Mouse (Mus musculus) right cerebral cortex, adult 18-20 months (tissue): ENCODE measurements at regions not wholly inside any gene's neighbourhood (a gene's known extent, or its start where the extent isn't known, plus 50 kb on each side); places are given as distances from the start of the nearest gene placed in this dataset.
"Not testable (repeated sequence)": the region's sequence is repeated elsewhere in the genome, so short reads cannot be mapped to it uniquely, and the experiment has no call there.

Source experiments
- DNase-seq: peaks from one replicate; pipeline ENCODE4 v3.0.0; 2022; ENCODE audit warnings: mixed read lengths

DNA sequence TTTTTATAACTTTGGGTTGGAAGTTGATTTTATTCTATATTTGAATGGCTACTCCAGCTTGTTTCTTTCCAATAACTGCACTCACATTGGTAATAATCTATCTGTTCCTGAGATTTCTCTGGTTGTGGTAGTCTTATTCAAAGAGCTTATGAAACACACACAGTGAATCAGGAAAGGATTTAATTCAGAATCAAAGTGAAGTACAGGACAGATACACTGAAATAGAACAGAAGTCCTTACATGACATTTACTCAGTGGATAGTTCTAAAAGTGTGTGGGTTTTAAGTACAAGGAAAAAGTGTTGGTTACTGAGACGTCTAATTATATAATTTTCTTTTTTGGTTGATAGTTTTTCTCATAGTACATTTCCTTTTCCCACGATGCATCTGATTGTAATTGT, 859.7 kb downstream of the Rpia start:
- DNase-seq = no peak

GRCm38 (mm10) chr6:69914781-69915180, 877.3 kb downstream of the Rpia start:
- no peak for DNase-seq

DNA sequence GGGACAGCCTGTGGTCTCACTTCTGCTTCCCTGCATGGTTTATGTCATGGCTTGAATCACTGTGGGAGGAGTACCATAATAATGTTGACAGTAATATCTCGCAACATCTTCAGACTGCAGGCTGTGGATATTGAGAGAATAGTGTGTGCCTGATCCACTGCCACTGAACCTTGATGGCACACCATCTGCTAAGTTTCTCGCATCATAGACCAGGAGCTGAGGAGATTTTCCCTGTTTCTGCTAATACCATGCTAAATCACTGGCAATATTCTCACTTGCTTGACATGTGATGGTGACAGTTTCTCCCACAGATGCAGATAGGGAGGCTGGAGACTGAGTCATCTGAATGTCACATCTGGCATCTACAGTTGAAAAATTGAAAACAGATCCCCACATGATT, 912.7 kb downstream of the Rpia start:
- peak; percentile 5 for DNase-seq

DNA sequence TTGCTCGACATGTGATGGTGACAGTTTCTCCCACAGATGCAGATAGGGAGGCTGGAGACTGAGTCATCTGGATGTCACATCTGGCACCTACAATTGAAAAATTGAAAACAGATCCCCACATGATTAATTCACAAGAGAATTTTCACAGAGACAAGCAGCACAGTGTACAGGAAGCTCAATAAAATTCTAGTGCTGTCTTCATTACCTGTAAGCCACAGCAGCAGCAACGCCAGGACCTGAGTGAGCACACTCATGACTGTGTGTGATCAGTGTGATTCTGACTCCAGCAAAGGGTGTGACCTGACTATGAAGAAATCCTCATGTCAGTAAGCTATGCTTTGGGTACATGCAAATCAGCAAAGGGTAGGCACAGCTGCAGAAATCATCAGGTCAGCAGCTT, 933.4 kb downstream of the Rpia start:
- not testable (repeated sequence) for DNase-seq

GRCm38 (mm10) chr6:69828640-69829039, 963.4 kb downstream of the Rpia start:
- peak; percentile 6 for DNase-seq

DNA sequence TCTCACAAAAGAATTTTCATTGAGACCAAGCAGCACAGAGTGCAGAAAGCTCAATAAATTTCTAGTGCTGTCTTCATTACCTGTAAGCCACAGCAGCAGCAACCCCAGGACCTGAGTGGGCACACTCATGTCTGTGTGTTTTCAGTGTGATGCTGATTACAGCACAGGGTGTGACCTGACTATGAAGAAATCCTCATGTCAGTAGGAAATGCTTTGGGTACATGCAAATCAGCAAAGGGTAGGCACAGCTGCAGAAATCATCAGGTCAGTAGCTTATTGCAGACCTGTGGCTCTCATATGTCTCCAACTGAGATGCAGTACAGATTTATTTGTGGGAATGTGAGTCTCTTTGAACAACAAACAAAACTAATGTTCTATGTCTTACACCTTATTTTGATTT, 977.1 kb downstream of the Rpia start:
- not testable (repeated sequence) for DNase-seq

DNA sequence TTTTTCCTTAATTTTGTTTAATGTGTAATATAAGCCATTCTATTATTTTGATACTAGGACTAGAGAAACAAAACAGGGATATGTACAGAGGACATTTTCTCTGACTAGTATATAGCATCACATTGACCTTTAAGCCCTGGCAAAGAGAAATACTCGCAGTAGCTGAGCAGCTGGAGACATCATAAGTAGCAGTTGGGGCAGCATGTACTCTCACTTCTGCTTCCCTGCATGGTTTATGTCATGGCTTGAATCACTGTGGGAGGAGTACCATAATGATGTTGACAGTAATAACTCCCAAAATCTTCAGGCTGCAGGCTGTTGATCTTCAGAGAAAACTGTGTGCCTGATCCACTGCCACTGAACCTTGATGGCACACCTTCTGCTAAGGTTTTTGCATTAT, 977.7 kb downstream of the Rpia start:
- DNase-seq = peak; percentile 0

DNA sequence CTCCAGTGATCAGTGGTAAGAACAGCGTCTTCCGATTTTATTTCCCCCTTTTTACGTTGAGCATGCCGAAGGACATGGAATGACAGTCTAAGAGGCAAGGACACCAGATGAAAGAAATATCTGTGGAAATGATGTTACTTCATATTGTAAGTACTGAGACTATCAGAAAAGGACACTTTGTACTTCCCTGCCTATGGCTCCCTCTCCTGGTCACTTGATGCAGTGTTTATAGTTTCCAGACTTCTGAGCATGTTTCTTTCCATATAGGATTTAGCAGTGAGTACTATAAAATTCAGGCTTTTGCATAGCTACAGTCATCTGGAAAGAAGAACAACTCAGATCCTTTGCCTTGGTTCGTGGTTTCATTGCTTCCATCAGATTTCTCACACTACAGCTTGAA, 1011.7 kb downstream of the Rpia start:
- DNase-seq = peak; percentile 1

- not testable (repeated sequence) for DNase-seq
Measured at GRCm38 (mm10) chr6:69777322-69777721, 1014.7 kb downstream of the Rpia start.

DNA sequence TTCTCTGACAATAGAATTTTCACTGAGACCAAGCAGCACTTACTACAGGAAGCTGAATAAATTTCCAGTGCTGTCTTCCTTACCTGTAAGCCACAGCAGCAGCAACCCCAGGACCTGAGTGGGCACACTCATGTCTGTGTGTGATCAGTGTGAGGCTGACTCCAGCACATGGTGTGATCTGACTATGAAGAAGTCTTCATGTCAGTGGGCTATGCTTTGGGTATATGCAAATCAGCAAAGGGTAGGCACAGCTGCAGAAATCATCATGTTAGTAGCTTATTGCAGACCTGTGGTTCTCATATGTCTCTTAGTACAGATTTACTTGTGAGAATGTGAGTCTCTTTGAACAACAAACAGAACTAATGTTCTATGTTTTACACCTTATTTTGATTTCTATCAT, 1027.2 kb downstream of the Rpia start:
- no peak for DNase-seq

GRCm38 (mm10) chr6:69758618-69759017, 1033.4 kb downstream of the Rpia start:
- peak; percentile 3 for DNase-seq

DNA sequence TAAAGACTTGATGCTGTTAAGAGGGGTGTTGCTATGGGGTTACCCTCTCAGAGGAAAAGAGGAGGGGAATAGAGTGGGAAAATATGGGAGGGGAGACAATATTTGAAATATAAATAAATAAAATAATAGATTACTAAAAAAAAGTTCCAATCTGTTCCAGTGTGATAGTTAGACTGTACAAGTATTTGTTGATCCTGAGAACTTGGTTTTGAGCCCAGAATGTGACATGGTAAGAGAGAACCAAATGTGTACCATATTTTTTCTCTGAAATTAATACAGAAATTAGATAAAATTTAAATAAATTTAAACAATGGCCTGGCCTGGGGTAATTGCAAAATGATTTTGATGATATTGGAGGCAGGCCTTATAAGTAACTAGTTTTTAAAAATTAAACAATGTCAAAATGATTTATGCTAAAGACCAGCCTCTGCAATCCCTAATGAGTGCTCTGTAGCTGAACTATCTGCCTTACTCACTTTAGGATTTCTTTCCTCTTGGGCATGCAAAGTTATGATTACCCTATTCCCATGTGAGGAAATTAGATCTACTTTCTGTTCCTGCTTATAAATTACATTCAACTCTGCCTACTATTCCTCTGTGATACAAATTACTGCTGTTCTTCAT, 1052.9 kb downstream of the Rpia start:
- DNase-seq = no peak

DNA sequence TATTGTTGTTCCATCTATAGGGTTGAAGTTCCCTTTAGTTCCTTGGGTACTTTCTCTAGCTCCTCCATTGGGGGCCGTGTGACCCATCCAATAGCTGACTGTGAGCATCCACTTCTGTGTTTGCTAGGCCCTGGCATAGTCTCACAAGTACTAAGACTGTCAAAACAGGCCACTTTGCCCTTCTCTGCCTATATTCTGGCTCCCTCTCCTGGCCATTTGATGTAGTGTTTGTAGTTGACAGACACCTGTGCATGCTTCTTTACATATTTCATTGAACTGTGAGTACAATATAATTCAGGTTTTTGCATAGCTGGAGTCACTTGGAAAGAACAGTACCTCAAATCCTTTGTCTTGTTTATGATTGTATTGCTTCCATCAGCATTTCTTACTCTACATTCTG, 1059.2 kb downstream of the Rpia start:
- DNase-seq = not testable (repeated sequence)

GRCm38 (mm10) chr6:69726362-69726761, 1065.7 kb downstream of the Rpia start:
- DNase-seq = no peak

DNA sequence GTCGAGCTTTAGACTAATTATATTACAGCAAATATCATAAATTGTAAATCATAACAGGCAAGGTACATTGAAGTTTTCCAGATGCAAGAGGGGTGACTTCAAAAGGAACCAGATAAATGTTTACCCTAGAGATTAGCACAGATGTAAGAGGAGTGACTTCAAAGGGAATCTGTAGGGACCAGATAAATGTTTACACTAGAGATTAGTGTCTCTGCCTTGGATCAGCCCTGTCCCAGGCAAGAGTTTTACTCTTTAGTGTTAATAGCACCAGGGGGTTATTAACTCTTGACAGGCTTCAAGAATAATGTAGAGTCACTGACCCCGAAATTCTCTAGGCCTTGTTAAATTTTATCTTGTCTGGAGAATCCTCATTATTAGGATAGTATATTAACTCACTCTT, 1089.2 kb downstream of the Rpia start:
- not testable (repeated sequence) for DNase-seq

DNA sequence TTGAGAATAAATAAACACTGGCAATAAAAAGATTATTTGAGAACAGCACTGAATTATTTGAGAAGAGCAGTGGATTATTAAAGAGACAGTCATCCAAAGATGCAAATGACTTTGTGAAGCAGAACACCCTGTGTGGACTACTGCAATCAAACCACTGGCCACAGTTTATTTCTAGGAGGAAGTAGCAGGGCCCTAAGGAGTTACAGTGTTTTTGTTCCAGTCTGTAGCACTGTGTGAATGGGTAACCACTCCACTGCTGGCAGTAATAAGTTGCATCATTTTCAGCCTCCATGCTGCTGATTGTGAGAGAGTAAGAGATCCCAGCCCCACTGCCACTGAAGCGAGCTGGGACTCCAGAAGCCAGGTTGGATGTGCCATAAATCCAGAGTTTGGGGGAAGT, 1110.9 kb downstream of the Rpia start:
- no peak for DNase-seq

GRCm38 (mm10) chr6:69662426-69662825, 1129.6 kb downstream of the Rpia start:
- DNase-seq = not testable (repeated sequence)
